Mouse (Mus musculus) left cerebral cortex, adult 8-10 months (tissue): ENCODE measurements at regions not wholly inside any gene's neighbourhood (a gene's known extent, or its start where the extent isn't known, plus 50 kb on each side); places are given as distances from the start of the nearest gene placed in this dataset.

Experiments
- DNase-seq, 2 experiments: peaks; one replicate each; pipeline ENCODE4 v3.0.0; 2022; ENCODE audit warnings: low spot score in 2 of 2

DNA sequence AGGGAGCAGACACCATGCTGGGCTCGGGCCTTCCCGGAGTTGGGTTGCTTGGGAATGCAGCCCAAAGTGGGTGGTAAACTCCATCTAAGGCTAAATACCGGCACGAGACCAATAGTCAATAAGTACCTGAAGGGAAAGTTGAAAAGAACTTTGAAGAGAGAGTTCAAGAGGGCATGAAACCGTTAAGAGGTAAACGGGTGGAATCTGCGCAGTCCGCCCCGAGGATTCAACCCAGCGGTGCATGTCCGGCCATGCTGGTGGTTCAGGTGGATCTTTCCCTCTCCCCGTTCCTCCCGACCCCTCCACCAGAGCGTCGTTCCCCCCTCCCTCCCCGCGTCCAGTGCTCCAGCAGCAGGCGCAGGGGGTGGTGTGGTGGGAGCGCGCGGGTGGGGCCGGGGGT lies 179.1 kb upstream of the Arhgef26 start:
- no peak for DNase-seq

DNA sequence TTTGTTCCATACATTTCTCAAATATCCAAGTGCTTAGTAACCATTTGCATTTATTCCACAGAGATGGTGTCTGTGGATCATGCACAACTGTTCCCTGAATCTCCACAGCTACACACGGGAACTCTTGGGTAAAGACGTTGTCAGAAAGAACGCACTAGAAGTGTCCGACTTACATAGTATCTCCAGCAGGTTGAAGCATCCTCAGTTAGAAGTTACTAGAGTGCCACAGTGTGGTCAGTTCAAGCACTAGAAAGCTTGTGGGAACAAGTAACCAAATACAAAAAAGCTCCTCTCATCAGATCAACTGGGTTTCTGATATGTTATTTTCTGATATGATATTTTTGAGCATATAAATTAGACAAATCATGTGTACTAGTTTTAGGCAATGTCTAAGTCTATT lies 167.5 kb upstream of the Arhgef26 start:
- DNase-seq: peak in 1 of 2 experiments; percentile 22

DNA sequence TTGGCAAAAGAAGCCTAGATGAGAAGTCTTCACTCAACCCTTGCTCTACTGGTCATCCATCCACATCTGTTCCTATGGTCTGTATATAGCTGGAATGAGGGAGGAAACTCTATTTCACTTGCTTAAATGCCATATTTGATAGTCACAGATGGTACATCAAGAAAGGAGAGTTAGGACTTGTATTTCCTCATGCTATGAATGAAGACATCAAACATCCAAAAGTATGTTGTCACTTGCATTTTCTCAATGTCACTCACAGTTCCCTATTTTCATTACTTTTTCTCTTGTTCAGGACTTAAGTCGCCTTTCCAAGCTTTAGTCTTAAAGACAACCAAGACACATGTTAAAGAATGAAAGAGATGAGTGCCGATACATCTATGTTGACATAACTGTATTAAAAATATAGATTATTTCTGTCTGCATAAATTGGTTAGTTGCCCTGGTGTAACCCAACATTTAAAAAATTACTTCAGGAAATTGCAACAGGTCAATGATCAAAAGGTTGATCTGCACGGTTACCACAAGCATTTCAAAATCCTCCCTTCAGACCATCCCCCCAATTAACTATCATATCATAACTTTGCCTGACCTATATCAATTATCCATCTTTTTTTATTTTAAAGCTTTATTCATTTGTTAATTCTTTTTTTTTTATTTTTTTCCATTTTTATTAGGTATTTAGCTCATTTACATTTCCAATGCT lies 150.2 kb upstream of the Arhgef26 start:
- DNase-seq: no peak

DNA sequence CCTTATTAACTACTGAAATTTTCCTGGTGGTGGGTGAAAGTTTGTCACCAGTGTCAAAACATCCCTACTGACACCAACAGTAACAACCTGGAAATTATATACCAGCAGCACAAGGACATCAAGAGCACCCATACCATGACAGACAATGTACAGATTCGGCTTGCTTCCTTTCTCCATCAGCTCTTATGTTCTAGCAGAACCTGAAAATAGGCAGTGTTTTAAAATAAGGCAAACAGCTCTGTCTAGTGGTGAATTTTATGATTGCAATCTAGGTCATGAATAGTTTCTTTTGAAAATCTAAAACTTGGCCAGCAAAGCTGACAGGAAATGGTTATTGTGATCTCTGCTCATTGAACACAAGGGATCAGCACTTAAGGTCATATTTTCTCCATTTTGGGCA lies 145.7 kb upstream of the Arhgef26 start:
- DNase-seq: no peak

DNA sequence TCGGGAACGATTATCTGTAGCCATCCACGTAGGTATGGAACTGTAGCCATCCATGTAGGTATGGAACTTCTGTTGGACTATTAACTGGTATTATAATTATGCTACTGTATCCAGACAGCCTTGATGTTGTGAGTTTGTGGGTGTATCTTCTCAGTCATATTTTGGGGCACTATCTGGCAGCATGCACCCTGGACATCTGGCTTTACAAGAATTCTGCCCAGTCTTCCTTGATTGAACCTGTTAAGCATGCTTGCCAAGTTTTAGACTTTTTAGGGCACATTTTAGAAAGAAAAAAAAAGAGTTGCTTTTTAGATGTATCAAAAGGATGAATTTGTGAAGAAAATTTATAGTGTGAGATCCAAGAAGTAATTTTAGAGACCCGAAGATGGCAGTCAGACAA lies 143.7 kb upstream of the Arhgef26 start:
- DNase-seq: peak in 1 of 2 experiments; percentile 14

DNA sequence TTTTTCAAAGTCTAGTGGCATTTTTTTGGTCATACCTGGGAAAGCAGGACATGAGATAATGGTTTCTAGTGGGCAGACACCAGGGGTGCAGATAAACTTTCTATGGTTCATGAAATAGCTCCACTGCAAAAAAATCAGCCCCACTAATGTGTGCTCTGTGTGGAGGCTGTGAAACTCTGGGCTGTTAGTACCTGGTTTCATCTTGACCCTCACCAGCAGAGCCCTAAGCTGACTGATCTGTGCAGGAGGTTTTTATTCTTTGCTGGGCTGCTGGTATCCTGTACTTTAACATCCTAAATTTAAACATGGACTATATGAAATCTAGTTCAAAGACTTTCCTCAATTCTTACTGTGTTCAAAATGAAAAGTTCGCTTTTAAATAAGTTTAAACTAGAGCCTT lies 141.5 kb upstream of the Arhgef26 start:
- DNase-seq: no peak

DNA sequence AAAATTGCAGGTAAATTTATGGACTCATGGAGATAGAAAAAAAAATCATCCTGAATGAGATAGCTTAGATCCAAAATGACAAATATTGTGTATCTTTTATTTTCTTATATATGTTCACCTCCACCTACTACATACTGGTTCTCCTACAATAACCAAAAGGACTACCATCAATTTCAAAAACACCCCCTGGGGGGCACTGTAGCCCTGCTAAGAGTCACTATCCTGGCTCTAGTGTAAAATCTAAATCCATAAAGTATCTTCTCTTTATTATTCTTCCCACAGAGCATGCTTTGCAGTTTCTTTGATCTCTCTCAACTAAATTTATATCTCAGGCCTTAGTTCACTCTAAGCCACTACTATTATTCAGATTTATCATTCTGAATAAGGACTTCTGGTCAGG lies 122.3 kb upstream of the Arhgef26 start:
- DNase-seq: peak; percentile 29 to 34

- no peak for DNase-seq
Measured at GRCm38 (mm10) chr3:62217335-62217734, 120.8 kb upstream of the Arhgef26 start.

GRCm38 (mm10) chr3:62227697-62228096 lies 110.4 kb upstream of the Arhgef26 start:
- no peak for DNase-seq

- no peak for DNase-seq
Measured at GRCm38 (mm10) chr3:62228156-62228555, 110.0 kb upstream of the Arhgef26 start.

DNA sequence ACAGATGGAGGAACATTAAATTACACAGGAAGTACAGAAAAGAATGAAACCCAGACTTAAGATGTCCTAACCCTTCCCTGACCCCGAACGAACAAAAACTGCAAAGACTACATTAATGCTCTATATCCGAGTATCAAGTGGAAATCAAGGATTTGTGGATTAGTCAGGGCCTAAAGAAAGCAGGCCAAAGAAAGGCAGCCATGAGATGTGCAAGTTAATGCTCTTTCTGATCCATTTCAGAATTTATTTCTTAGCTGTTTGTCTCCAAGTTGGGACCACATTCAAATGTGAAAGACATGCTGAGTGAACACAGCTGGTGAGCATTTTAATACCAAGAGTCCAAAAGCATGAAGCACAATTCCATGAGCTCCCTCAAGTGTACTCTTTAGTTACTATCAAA lies 97.1 kb upstream of the Arhgef26 start:
- no peak for DNase-seq

GRCm38 (mm10) chr3:62271703-62272102 lies 66.4 kb upstream of the Arhgef26 start:
- peak in 1 of 2 experiments; percentile 37 for DNase-seq

- DNase-seq: no peak
Measured at GRCm38 (mm10) chr3:62278279-62278678, 59.9 kb upstream of the Arhgef26 start.

GRCm38 (mm10) chr3:62280960-62281359 lies 57.2 kb upstream of the Arhgef26 start:
- no peak for DNase-seq
